Comparison of ENCODE assay signal across 16 mouse cellular contexts in genomic region chr1:63383110-63383509, GRCm38 (mm10).
A peak's percentile ranks its signal among the peaks of the same experiment; 100 is the strongest.
DNase-seq lines count a peak whose midpoint lies in the region; ATAC-seq and TF ChIP-seq lines count a peak whose summit lies in the region.
"Had no signal": no experiment of that assay in that cellular context is flagged by ENCODE, and none has a peak within 500 bp of the region (broad histone marks: within the 10 kb centered on the region; RNA-seq: fewer than 3 reads in every experiment).

No protein-coding gene starts in this region.

- DNase-seq in adrenal gland, adult (ENCODE audit: inconsistent age in 2 of 2, low spot score in 1 of 2): peak; percentile 76 to 92
- no peak for DNase-seq in adrenal gland, postnatal 4 days (ENCODE audit: low spot score in 2 of 2)
- peak; percentile 3 for DNase-seq in lung, postnatal 25 days (ENCODE audit: low spot score)
- DNase-seq in lung, adult 2 months: no peak
- DNase-seq in gastrocnemius, postnatal 10 days: peak; percentile 27
- peak; percentile 23 to 24 for DNase-seq in heart, postnatal 36 days
- DNase-seq: cerebellum, adult 8-10 months; lung, embryonic 14.5 days had no signal

- H3K4me3 ChIP-seq in lung, adult 2 months (replicated peaks; ENCODE audit: extremely low read depth, low read depth, low read length): no peak overlapping the region
- H3K4me3 ChIP-seq in hindbrain, embryonic 12.5 days: no peak overlapping the region
- H3K4me3 ChIP-seq: kidney, embryonic 15.5 days; layer of hippocampus, adult 2 months; left cerebral cortex, adult 2 months; midbrain, embryonic 10.5 days had no signal

- no peaks in the 10 kb centered on the region for H3K36me3 ChIP-seq in hindbrain, embryonic 12.5 days
- H3K36me3 ChIP-seq: kidney, embryonic 15.5 days; midbrain, embryonic 10.5 days had no signal

- H3K9me3 ChIP-seq in hindbrain, embryonic 12.5 days (replicated peaks): no peaks in the 10 kb centered on the region
- H3K9me3 ChIP-seq: kidney, embryonic 15.5 days; midbrain, embryonic 10.5 days had no signal

- no peak for TF ChIP-seq POLR2A in lung, adult 2 months (IDR thresholded peaks at IDR 0.05; ENCODE audit: borderline replicate concordance, extremely low read depth, low read depth, low read length)

- ATAC-seq in hindbrain, embryonic 12.5 days (ENCODE audit: low FRiP score): no peak
- ATAC-seq in monocyte, adult 5-6 weeks (replicated peaks; ENCODE audit: insufficient number of reproducible peaks, low FRiP score, low TSS enrichment, poor library complexity, severe bottlenecking): no peak
- ATAC-seq: forebrain, embryonic 14.5 days; hindbrain, postnatal 0 days had no signal

- H3K4me2 ChIP-seq in hindbrain, embryonic 12.5 days (replicated peaks): no peak overlapping the region
- H3K4me2 ChIP-seq: kidney, embryonic 15.5 days; lung, embryonic 14.5 days had no signal

- no peak overlapping the region for H3K27ac ChIP-seq in hindbrain, embryonic 12.5 days
- H3K27ac ChIP-seq: hindbrain, postnatal 0 days; kidney, embryonic 15.5 days; layer of hippocampus, adult 2 months; left cerebral cortex, adult 2 months; midbrain, embryonic 10.5 days had no signal

- TF ChIP-seq CTCF in lung, adult 2 months (IDR thresholded peaks at IDR 0.05; ENCODE audit: insufficient read depth, low read length): no peak

- WGBS in lung, adult 2 months: 30% methylated on average over 3 of the region's 3 CpGs
- WGBS in hindbrain, embryonic 12.5 days: 86% methylated on average over 3 of the region's 3 CpGs

- H3K27me3 ChIP-seq in hindbrain, embryonic 12.5 days: no peaks in the 10 kb centered on the region
- H3K27me3 ChIP-seq: kidney, embryonic 15.5 days had no signal

- no peak overlapping the region for H3K9ac ChIP-seq in hindbrain, embryonic 12.5 days
- H3K9ac ChIP-seq: kidney, embryonic 15.5 days; lung, embryonic 14.5 days had no signal

- no peaks in the 10 kb centered on the region for H3K4me1 ChIP-seq in lung, adult 2 months (ENCODE audit: control insufficient read depth, insufficient read depth, low read length)
- H3K4me1 ChIP-seq in hindbrain, embryonic 12.5 days: no peaks in the 10 kb centered on the region
- H3K4me1 ChIP-seq: kidney, embryonic 15.5 days had no signal

- intact Hi-C loops in heart, postnatal 36 days (cut with DNase I): loop anchor here (10.0 kb wide), 1 partner anchor 198 kb away; no protein-coding TSS in a partner anchor

Comparison
In these comparisons a context has a peak if more than half of its experiments do, and no peak if none do; other contexts are left out.
1. DNase-seq: peak in adrenal gland, adult (2 of 2), lung, postnatal 25 days (single experiment), gastrocnemius, postnatal 10 days (single experiment) and heart, postnatal 36 days (2 of 2); none in adrenal gland, postnatal 4 days (0 of 2) and lung, adult 2 months (single experiment).